Mouse (Mus musculus) T-helper 1 cell (primary cell): ENCODE measurements at regions not wholly inside any gene's neighbourhood (a gene's known extent, or its start where the extent isn't known, plus 50 kb on each side); places are given as distances from the start of the nearest gene placed in this dataset.

Experiments used
- in situ Hi-C: fragments of 300-600 bp; cut with MboI, MseI; formaldehyde crosslinking; loops from one replicate; pipeline ENCODE4 v1.15.1; 2025; ENCODE audit warnings: high pct_unique_total_duplicates

GRCm38 (mm10) chr12:35317046-35317445, 217.8 kb downstream of the Ahr start:
- in situ Hi-C loops = no loop called here

- in situ Hi-C loops = no loop called here
Observed at GRCm38 (mm10) chr12:35314035-35314434, 220.8 kb downstream of the Ahr start.

GRCm38 (mm10) chr12:35313191-35313925, 221.5 kb downstream of the Ahr start:
- in situ Hi-C loops = no loop called here

GRCm38 (mm10) chr12:35308537-35308936, 226.3 kb downstream of the Ahr start:
- in situ Hi-C loops = loop anchor here (5.0 kb wide), 1 partner anchor 679 kb away; no protein-coding TSS in a partner anchor

- in situ Hi-C loops = no loop called here
Observed at GRCm38 (mm10) chr12:35303764-35304717, 230.8 kb downstream of the Ahr start.

GRCm38 (mm10) chr12:35303188-35303587, 231.7 kb downstream of the Ahr start:
- in situ Hi-C loops = no loop called here

- in situ Hi-C loops = no loop called here
Observed at GRCm38 (mm10) chr12:35294668-35295067, 240.2 kb downstream of the Ahr start.

- in situ Hi-C loops = no loop called here
Observed at GRCm38 (mm10) chr12:35293566-35293965, 241.3 kb downstream of the Ahr start.

GRCm38 (mm10) chr12:35291941-35292341, 242.9 kb downstream of the Ahr start:
- in situ Hi-C loops = no loop called here

- in situ Hi-C loops = no loop called here
Observed at GRCm38 (mm10) chr12:35287974-35288373, 241.0 kb downstream of the Snx13 start.

- in situ Hi-C loops = no loop called here
Observed at GRCm38 (mm10) chr12:35287570-35287969, 240.6 kb downstream of the Snx13 start.

GRCm38 (mm10) chr12:35286974-35287553, 240.1 kb downstream of the Snx13 start:
- in situ Hi-C loops = no loop called here

GRCm38 (mm10) chr12:35284345-35284744, 237.4 kb downstream of the Snx13 start:
- in situ Hi-C loops = no loop called here

- in situ Hi-C loops = no loop called here
Observed at GRCm38 (mm10) chr12:35283925-35284324, 236.9 kb downstream of the Snx13 start.

GRCm38 (mm10) chr12:35283407-35283806, 236.4 kb downstream of the Snx13 start:
- in situ Hi-C loops = no loop called here

- in situ Hi-C loops = loop anchor here (25.0 kb wide), 1 partner anchor 1568 kb away; no protein-coding TSS in a partner anchor
Observed at GRCm38 (mm10) chr12:35269465-35269864, 222.5 kb downstream of the Snx13 start.

- in situ Hi-C loops = loop anchor here (25.0 kb wide), 1 partner anchor 1569 kb away; no protein-coding TSS in a partner anchor
Observed at GRCm38 (mm10) chr12:35268006-35268405, 221.0 kb downstream of the Snx13 start.

- in situ Hi-C loops = loop anchor here (25.0 kb wide), 1 partner anchor 1570 kb away; no protein-coding TSS in a partner anchor
Observed at GRCm38 (mm10) chr12:35267023-35267654, 220.2 kb downstream of the Snx13 start.

GRCm38 (mm10) chr12:35259781-35260180, 212.8 kb downstream of the Snx13 start:
- in situ Hi-C loops = loop anchor here (25.0 kb wide), 1 partner anchor 1578 kb away; no protein-coding TSS in a partner anchor

GRCm38 (mm10) chr12:35255723-35256401, 208.9 kb downstream of the Snx13 start:
- in situ Hi-C loops = loop anchor here (25.0 kb wide), 1 partner anchor 1581 kb away; no protein-coding TSS in a partner anchor

- in situ Hi-C loops = no loop called here
Observed at GRCm38 (mm10) chr12:35248476-35248875, 201.5 kb downstream of the Snx13 start.
